Mouse (Mus musculus) cortical plate, adult 2 months (tissue): ENCODE results near the gene Bcl2l12. TPM values are rescaled to one million over a fixed set of nuclear protein-coding genes. Genes with fewer than 3 reads are reported as not detected.
A peak's percentile ranks its signal among the peaks of the same experiment; 100 is the strongest.

Experiments used
- H3K27ac ChIP-seq: fragments of 200-500 bp; 2 replicates; pipeline ENCODE4 v1.5.1; 2012; ENCODE audit warnings: low read length, control low read depth, inconsistent platforms; ENCODE audit not compliant: insufficient read depth
- H3K4me1 ChIP-seq: fragments of 200-500 bp; 2 replicates; pipeline ENCODE4 v1.6.1; 2011; ENCODE audit warnings: low read length; ENCODE audit not compliant: control insufficient read depth, insufficient read depth
- H3K4me3 ChIP-seq: fragments of 200-500 bp; 2 replicates; pipeline ENCODE4 v1.5.1; 2011; ENCODE audit warnings: mild to moderate bottlenecking, low read length, control low read depth; ENCODE audit not compliant: insufficient read depth
- CTCF ChIP-seq: fragments of 200-500 bp; IDR thresholded peaks from 2 replicates; pipeline ENCODE4 v1.5.1; 2011; ENCODE audit warnings: mild to moderate bottlenecking, control low read depth, low read length; ENCODE audit not compliant: insufficient read depth; ENCODE audit errors: extremely low read depth
- POLR2A ChIP-seq: fragments of 200-500 bp; IDR thresholded peaks from 2 replicates; pipeline ENCODE4 v1.6.1; 2011; ENCODE audit warnings: mild to moderate bottlenecking, low read length, control low read depth; ENCODE audit not compliant: insufficient read depth; ENCODE audit errors: extremely low read depth
- polyA plus RNA-seq: library from polyadenylated mRNA; depleted of rRNA; stranded (reverse); fragments of >200 nt; gene quantifications from 2 replicates; pipeline ENCODE4 v1.2.3, GENCODE M21; 2012

Bcl2l12 gene
- polyA plus RNA-seq, 1 experiment: 6.2 TPM

DNA sequence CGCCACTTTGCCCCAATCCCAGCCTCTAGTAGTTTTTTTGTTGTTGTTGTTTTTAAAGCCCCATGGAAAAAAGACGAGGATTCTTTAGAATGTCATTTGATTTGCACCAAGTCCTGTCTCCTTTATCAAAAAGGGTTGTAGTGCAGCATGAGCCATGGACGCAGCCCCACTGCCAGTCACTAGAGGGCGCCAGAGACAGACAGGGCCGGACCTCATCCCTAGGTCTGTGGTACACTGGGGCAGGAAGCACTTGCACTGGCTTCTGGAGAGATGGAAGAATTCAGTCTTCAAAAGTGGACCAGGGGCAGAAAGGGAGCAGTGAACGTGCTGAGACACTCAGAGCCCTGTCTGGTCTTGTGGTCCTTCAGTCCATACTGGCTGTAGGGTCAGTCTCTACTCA lies 15.4 kb downstream of the Bcl2l12 start:
- TF ChIP-seq POLR2A: no peak
- TF ChIP-seq CTCF: peak; percentile 92
- Histone ChIP-seq H3K4me1 (peaks cover 2% of the 10 kb centered on the region; the same call in 1 of the 2 replicates), H3K27ac (no peak overlapping the region), H3K4me3 (no peak overlapping the region)

DNA sequence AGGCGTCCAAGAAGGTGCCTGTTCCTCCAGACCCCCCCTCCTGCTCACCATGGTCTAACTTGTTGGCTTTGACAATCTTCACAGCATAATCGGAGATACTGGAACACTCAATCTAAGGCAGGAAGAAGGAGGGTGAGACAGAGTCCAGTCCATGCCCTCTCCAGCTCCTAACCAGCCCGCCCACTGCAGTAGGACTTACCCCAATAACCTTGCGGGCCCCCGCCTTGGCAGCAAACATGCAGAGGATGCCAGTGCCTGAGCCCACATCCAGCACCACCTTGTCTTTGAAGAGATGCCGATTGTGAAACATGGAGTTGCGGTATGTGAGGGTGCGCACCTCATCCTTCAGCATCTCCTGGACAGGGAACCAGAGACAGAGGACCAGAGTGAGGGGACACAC lies 17.0 kb downstream of the Bcl2l12 start:
- Histone ChIP-seq H3K4me3 (no peak overlapping the region), H3K27ac (no peak overlapping the region), H3K4me1 (no peaks in the 10 kb centered on the region)
- no peak for TF ChIP-seq POLR2A
- no peak for TF ChIP-seq CTCF

DNA sequence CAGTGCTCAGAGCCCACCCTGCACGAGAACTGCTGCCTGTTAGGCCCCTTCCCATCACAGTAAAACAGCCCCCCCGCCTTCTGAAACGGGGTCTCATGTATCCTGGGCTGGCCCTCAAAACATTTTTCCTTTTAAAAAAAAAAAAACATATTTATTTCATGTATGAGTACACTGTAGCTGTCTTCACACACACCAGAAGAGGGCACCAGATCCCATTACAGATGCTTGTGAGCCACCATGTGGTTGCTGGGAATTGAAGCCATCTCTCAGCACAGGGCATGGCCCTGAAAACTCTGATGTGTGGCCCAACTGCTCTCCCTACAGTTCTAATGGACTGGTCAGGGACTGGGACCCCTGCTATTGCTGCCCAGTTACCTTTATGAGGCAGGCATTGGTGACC lies 20.2 kb downstream of the Bcl2l12 start:
- Histone ChIP-seq H3K27ac (no peak overlapping the region), H3K4me3 (no peak overlapping the region), H3K4me1 (no peaks in the 10 kb centered on the region)
- TF ChIP-seq POLR2A: no peak
- TF ChIP-seq CTCF: 0 out of 2 replicates have a peak, but pooled peaks have one; percentile 4

DNA sequence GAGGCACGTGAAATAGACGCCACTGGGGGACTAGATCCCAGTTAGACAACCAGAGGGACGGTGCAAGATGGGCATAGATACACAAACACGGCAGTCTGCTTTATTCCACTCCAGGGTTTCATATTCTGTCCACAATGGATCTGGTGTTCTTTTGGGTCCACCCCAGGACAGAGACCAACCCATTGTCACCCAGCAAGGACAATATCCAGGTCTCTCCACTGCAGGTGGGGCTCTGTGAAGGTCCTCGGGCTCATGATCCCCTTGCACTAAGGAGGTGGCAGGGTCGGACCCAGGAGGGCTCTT lies 23.4 kb downstream of the Bcl2l12 start:
- peaks cover 5% of the 10 kb centered on the region for H3K4me1 ChIP-seq
- TF ChIP-seq POLR2A (no peak), CTCF (no peak)
- H3K4me3 ChIP-seq: peak overlapping the region; percentile 68; the same call in 1 of the 2 replicates
- H3K27ac ChIP-seq: peak overlapping the region; percentile 27; the same call in 1 of the 2 replicates

DNA sequence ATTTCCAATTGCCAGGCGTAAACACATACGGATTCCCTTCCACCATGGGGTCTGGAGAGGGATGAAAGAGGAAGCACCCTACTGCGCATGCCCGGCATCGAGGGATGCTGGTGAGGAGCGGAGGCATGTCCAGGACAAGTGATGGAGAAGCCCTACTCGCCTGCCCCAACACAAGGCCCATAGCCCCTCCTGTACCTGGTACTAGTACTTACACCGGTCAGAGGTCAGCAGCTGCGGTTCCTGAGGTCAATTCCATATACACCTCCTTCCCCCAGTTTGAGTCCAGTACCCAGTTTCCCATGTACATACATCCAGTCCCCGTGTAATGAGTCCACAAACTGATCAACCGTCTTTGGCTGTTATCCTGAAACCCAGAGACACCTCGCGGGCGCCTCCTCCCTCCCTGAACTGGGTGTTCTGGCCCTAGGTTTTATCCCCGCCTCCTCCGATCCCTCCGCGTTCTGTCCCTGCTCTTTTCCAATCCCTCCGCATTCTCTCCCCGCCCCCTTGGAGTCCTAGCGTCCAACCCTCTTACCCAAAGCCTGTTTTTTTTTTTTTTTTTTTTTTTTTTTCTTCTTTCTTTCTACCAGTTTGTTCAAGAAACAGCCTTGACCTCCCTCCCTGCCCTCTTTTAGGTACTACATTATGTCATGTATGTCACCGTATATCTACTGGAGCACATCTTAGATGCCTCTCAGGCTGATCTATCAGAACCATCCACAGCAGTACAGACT lies 24.0 kb downstream of the Bcl2l12 start, which contains the start of gene Cpt1c:
TSS of gene Cpt1c (minus strand) at position 469 of the 734 bp plus-strand sequence.
- Histone ChIP-seq H3K4me3 (peak within 1 kb of the TSS; percentile 68), H3K27ac (peak within 1 kb of the TSS; percentile 91), H3K4me1 (peaks cover 5% of the 10 kb centered on the region)
- peak; percentile 94 for TF ChIP-seq POLR2A
- no peak for TF ChIP-seq CTCF

DNA sequence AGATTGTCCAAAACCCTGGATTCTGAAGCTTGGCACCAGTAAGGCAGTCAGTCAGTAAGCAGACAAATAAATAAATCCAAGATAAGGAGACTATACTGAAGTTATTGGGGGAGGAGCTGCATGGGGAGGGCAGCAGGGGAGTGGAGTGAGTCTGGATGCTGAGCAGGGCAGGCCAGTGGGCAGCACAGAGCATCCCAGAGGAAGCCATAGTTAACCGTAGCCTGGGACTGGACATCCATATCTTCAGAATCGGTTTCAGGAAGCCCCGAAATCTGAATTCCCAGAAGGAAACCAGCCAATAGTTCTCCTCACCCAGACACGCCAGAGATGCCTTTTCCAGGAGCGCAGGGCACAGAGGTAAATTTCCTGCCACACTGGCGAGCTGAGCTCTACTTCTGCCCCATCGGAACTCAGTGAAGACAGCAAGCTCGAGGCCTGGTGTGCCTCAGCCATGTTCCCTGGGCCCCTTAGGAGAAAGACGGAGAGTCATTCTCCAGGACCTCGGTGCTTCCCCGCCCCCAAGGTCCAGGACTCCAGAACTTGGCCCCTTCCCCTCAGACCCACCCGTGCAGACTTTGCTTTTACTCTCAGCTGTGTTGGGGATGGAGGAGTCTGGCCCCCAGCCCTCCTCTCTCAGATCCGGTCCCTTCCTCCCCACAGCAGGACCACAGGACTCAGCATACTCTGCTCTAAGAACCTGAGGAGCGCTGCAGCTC lies 24.9 kb downstream of the Bcl2l12 start:
- 0 out of 2 replicates have a peak overlapping the region, but pooled peaks have one; percentile 18 for H3K27ac ChIP-seq
- peak overlapping the region; percentile 68 for H3K4me3 ChIP-seq
- TF ChIP-seq POLR2A (0 out of 2 replicates have a peak, but pooled peaks have one; percentile 19), CTCF (no peak)
- peaks cover 5% of the 10 kb centered on the region for H3K4me1 ChIP-seq

DNA sequence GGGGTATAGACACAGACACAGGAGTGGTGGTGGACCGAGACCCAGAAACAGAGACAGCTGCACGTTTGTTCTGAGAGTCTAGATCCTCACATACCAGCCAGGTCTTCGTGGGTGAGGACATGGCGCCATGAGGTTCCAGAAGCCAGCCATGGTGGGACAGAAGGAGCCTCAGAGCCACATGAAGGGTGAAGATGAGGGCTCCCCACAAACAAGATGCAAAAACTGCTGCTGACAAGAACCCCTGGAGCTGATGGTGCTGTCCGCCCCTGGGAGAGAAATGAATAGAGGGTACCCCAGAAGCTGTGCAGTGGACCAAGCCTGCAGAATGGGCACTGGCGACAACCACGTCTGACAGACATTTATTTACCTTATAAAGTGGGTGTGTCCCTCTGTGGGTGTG lies 27.4 kb downstream of the Bcl2l12 start:
- Histone ChIP-seq H3K27ac (no peak overlapping the region), H3K4me3 (peak overlapping the region; percentile 57; the same call in 1 of the 2 replicates), H3K4me1 (peaks cover 5% of the 10 kb centered on the region)
- TF ChIP-seq CTCF: no peak

DNA sequence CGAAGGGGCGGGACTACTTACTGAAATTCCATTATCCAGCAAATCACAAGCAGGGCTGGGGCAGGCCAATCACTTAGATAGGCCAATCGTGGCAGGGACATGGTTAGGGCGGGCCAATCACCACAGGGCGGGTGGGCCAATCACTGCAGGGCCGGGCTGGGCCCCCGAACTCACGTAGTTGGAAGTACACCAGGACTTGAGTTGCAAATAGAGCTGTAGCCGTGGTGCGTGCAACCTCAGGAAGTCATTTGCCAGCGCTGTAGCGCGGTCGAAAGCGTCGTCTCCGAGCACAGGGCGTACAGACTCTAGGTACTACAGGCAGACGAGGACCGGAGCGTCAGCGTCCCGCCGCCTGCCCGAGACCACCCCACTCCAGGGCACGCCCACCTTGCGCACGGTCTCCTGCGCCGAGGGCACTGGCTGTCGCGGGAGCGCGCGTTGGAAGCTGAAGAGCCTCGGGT lies 28.3 kb downstream of the Bcl2l12 start:
- Histone ChIP-seq H3K4me3 (peak overlapping the region; percentile 57), H3K27ac (no peak overlapping the region), H3K4me1 (peaks cover 5% of the 10 kb centered on the region)
- TF ChIP-seq POLR2A (peak; percentile 66; the same call in 1 of the 2 replicates), CTCF (no peak)

DNA sequence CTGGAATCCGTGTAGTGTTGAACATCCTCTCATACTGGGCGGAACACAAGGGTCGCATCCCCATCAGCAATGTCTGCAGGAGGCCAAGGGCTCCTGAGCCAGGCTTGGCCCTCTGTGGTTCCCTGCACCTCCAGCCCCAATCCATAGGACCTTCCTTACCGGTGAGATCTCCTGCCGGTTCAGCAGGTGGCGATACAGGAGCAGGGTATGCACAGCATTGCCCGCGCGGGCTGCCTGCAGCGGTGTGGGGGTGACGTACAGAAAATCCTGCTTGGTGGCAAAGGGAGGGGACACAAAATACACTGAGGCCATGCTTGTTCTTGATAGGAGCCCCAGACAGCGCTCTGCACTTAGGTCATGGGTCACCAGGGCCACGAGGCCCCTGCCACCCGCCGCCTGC lies 31.9 kb downstream of the Bcl2l12 start:
- peaks cover 4% of the 10 kb centered on the region; the same call in 1 of the 2 replicates for H3K4me1 ChIP-seq
- H3K27ac ChIP-seq: no peak overlapping the region
- no peak for TF ChIP-seq CTCF
- TF ChIP-seq POLR2A: no peak
- H3K4me3 ChIP-seq: no peak overlapping the region
